Mouse (Mus musculus) limb, embryonic 11.5 days (tissue): ENCODE measurements around the gene Xntrpc. TPM values are rescaled to one million over a fixed set of nuclear protein-coding genes. Genes with fewer than 3 reads are reported as not detected.

ENCODE experiments used
- ATAC-seq: fragments of 200-750 bp; cut with Nextera tagmentation; 2 replicates; pipeline ENCODE4 v1.8.0; 2017; ENCODE audit warnings: low read depth; ENCODE audit not compliant: insufficient number of reproducible peaks, low FRiP score, low TSS enrichment
- DNase-seq: peaks from one replicate; pipeline ENCODE4 v3.0.0-alpha.2; 2015; ENCODE audit warnings: low spot score
- H3K27ac ChIP-seq: fragments of 300-500 bp; sonication (generic); replicated peaks from 2 replicates; pipeline ENCODE4 v1.5.1; 2014; ENCODE audit warnings: low read depth, mild to moderate bottlenecking, low read length
- H3K27me3 ChIP-seq: fragments of 300-500 bp; sonication (generic); 2 replicates; pipeline ENCODE4 v1.6.1; 2014; ENCODE audit warnings: mild to moderate bottlenecking, low read length, mixed read lengths; ENCODE audit not compliant: control insufficient read depth, insufficient read depth
- H3K36me3 ChIP-seq: fragments of 300-500 bp; sonication (generic); 2 replicates; pipeline ENCODE4 v1.6.1; 2014; ENCODE audit warnings: mild to moderate bottlenecking, low read length, moderate library complexity, mixed read lengths; ENCODE audit not compliant: control insufficient read depth, insufficient read depth
- H3K4me1 ChIP-seq: fragments of 300-500 bp; sonication (generic); 2 replicates; pipeline ENCODE4 v1.6.1; 2014; ENCODE audit warnings: low read length, mixed read lengths; ENCODE audit not compliant: control insufficient read depth, insufficient read depth
- H3K4me2 ChIP-seq: fragments of 300-500 bp; sonication (generic); 2 replicates; pipeline ENCODE4 v1.6.1; 2014; ENCODE audit warnings: low read depth, mild to moderate bottlenecking, moderate library complexity; ENCODE audit not compliant: severe bottlenecking
- H3K4me3 ChIP-seq: fragments of 300-500 bp; sonication (generic); 2 replicates; pipeline ENCODE4 v1.5.1; 2014; ENCODE audit warnings: low read depth, low read length
- H3K9ac ChIP-seq: fragments of 300-500 bp; sonication (generic); 2 replicates; pipeline ENCODE4 v1.6.1; 2014; ENCODE audit warnings: mild to moderate bottlenecking, low read length
- H3K9me3 ChIP-seq: fragments of 300-500 bp; sonication (generic); 2 replicates; pipeline ENCODE4 v1.6.1; 2016; ENCODE audit warnings: low read length; ENCODE audit not compliant: control insufficient read depth
- WGBS: fragments of 180-500 bp; shearing (Covaris S2); extraction: QIAGEN DNeasy Blood & Tissue Kit; methylation state at CpG from one replicate; pipeline ENCODE4 v1.1.7; 2014; 5-methylcytosine and 5-hydroxymethylcytosine counted together
- polyA plus RNA-seq: library from polyadenylated mRNA; unstranded; fragments of >200 nt; fragmentation: Nextera tagmentation; extraction: Ambion mirVana; gene quantifications from 2 replicates; pipeline ENCODE4 v1.2.1, GENCODE M21; 2014

Gene Xntrpc
- polyA plus RNA-seq, 1 experiment from 2014 or later = 1.6 TPM

DNA sequence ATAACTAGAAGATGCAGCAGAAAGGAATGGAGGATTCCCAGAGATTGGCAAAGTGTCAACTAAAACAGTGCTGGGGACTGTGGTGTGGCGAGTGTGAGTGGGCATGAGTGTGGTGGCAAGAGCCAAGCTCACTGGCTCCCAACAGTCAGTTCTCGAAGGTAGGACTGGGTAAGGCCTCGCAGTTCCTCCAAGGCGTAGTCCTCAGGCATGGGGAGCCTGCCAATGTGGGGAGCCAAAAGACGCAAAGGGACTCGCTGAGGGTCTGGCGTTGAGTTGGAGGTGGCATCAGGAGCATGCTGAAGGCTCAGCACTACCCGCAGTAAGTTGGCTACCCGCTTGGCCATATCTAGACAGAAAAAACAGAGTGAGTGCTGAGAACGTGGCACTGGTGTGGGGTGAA, 54.8 kb downstream of the Xntrpc start:
- no peaks in the 10 kb centered on the region for H3K4me1 ChIP-seq
- H3K27me3 ChIP-seq = no peaks in the 10 kb centered on the region
- H3K4me3 ChIP-seq = no peak overlapping the region
- ATAC-seq = no peak
- peaks cover 36% of the 10 kb centered on the region for H3K36me3 ChIP-seq
- no peaks in the 10 kb centered on the region for H3K9me3 ChIP-seq
- H3K4me2 ChIP-seq = no peak overlapping the region
- 98% methylated on average over 10 of the region's 10 CpGs for WGBS
- H3K9ac ChIP-seq = no peak overlapping the region
- H3K27ac ChIP-seq = no peak overlapping the region
- no peak for DNase-seq

DNA sequence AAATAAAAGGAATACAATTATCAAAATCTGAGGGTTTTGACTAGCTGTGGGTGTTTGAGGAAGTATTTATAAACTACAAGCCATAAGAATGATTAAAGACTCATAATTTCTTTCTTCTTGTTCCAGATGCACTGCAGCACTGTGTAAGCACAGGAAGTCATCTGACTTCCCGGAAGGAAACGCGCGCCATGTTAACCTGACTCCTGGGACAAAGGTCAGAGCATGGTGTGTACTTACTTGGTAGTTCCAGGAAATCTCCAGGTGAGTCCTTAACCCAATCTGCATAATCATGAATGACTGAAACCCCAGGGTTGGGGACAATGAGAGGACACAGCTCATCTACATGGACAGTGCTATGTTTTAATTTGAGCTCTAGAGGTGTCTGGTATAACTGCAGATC, 66.9 kb downstream of the Xntrpc start:
- ATAC-seq = no peak
- H3K36me3 ChIP-seq = peaks cover 28% of the 10 kb centered on the region
- no peaks in the 10 kb centered on the region for H3K27me3 ChIP-seq
- DNase-seq = no peak
- H3K4me1 ChIP-seq = no peaks in the 10 kb centered on the region
- H3K9me3 ChIP-seq = no peaks in the 10 kb centered on the region
- no peak overlapping the region for H3K9ac ChIP-seq
- no peak overlapping the region for H3K4me2 ChIP-seq
- 91% methylated on average over 4 of the region's 4 CpGs for WGBS
- H3K4me3 ChIP-seq = no peak overlapping the region
- H3K27ac ChIP-seq = no peak overlapping the region

DNA sequence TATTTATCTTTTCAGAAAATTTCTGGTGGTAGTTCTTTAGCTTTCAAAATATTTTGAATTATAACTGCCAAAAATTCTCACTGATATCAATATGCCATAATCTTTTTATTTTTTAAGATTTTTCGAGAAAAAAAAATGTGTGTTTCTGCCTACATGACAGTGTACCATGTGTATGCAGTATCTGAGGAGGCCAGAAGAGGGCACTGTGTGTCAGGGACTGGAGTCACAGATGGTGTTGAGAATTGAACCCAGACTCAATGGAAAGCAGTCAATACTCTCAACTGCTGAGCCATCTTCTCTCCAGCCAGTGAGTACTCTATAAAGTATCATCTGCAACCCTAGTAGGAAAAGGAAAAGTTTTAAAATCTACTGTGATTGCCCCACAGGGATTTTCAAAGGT, 72.0 kb downstream of the Xntrpc start:
- Histone ChIP-seq H3K4me2 (no peak overlapping the region), H3K27ac (no peak overlapping the region), H3K4me3 (no peak overlapping the region), H3K36me3 (peaks cover 23% of the 10 kb centered on the region), H3K9me3 (no peaks in the 10 kb centered on the region), H3K4me1 (no peaks in the 10 kb centered on the region), H3K9ac (no peak overlapping the region), H3K27me3 (no peaks in the 10 kb centered on the region)
- ATAC-seq (no peak), DNase-seq (peak; percentile 65)
- WGBS = 86% methylated on average over 1 of the region's 1 CpGs

DNA sequence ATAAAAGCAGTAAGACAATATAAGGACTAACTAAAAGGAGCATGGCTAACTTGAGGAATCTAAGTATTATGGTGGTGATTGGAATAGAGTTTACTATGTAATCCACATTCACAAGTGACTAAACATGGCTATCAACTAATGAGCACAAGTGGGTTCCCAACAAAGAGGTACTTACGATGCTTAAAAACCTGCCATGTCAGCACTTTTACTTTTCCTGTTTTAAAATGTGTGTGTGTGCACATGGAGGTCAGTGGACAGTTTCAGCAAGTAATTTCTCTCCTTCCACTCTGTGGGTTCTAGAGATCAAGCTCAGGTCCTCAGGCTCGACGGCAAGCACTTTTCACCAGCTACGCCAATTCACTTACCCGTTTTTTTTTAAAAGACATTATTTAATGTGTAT, 72.4 kb downstream of the Xntrpc start:
- DNase-seq = no peak
- H3K9ac ChIP-seq = no peak overlapping the region
- no peak overlapping the region for H3K4me3 ChIP-seq
- no peak overlapping the region for H3K4me2 ChIP-seq
- H3K27ac ChIP-seq = no peak overlapping the region
- H3K9me3 ChIP-seq = no peaks in the 10 kb centered on the region
- no peaks in the 10 kb centered on the region for H3K27me3 ChIP-seq
- H3K36me3 ChIP-seq = peaks cover 23% of the 10 kb centered on the region
- no peak for ATAC-seq
- WGBS = 97% methylated on average over 5 of the region's 5 CpGs
- H3K4me1 ChIP-seq = no peaks in the 10 kb centered on the region

Other genes starting within 250 kb of the Xntrpc start
- gene Phox2a, start 247.4 kb upstream of the Xntrpc start, polyA plus RNA-seq = not detected in 2 replicates
- gene Inppl1, start 227.5 kb upstream of the Xntrpc start, polyA plus RNA-seq = 44.8 and 49.7 TPM in 2 replicates
- 0.33 and 0.48 TPM in 2 replicates for gene Folr2, start 208.5 kb upstream of the Xntrpc start, polyA plus RNA-seq
- gene Anapc15, start 202.0 kb upstream of the Xntrpc start, polyA plus RNA-seq = 97.6 and 98.8 TPM in 2 replicates
- not detected in 2 replicates for gene Folr1, start 194.9 kb upstream of the Xntrpc start, polyA plus RNA-seq
- gene Lamtor1, start 159.8 kb upstream of the Xntrpc start, polyA plus RNA-seq = 139 and 150 TPM in 2 replicates
- gene Tomt, start 159.4 kb upstream of the Xntrpc start, polyA plus RNA-seq = 0.40 and 0.78 TPM in 2 replicates
- 13.2 TPM in 2 replicates for gene Lrrc51, start 131.8 kb upstream of the Xntrpc start, polyA plus RNA-seq
- 130 and 140 TPM in 2 replicates for gene Numa1, start 131.6 kb upstream of the Xntrpc start, polyA plus RNA-seq
- 3.1 and 3.9 TPM in 2 replicates for gene Il18bp, start 47.0 kb upstream of the Xntrpc start, polyA plus RNA-seq
- gene Rnf121, start 244 bp upstream of the Xntrpc start, polyA plus RNA-seq = 29.0 and 30.3 TPM in 2 replicates
- 30.0 and 30.3 TPM in 2 replicates for gene Xndc1, start 202 bp upstream of the Xntrpc start, polyA plus RNA-seq
- not detected in 2 replicates for gene Trpc2, start 17.4 kb downstream of the Xntrpc start, polyA plus RNA-seq
- 0.67 and 2.1 TPM in 2 replicates for gene Art1, start 36.0 kb downstream of the Xntrpc start, polyA plus RNA-seq
- 4.9 and 5.8 TPM in 2 replicates for gene Art5, start 43.8 kb downstream of the Xntrpc start, polyA plus RNA-seq
- gene Chrna10, start 51.1 kb downstream of the Xntrpc start, polyA plus RNA-seq = 0.28 TPM in 1 of 2 replicates, not detected in the other
- gene Nup98, start 144.5 kb downstream of the Xntrpc start, polyA plus RNA-seq = 53.7 and 55.2 TPM in 2 replicates
- gene Pgap2, start 144.5 kb downstream of the Xntrpc start, polyA plus RNA-seq = 73.7 and 78.3 TPM in 2 replicates
- 54.4 and 58.7 TPM in 2 replicates for gene Rhog, start 190.3 kb downstream of the Xntrpc start, polyA plus RNA-seq
- 14.2 and 15.8 TPM in 2 replicates for gene Stim1, start 202.1 kb downstream of the Xntrpc start, polyA plus RNA-seq